Mouse (Mus musculus) cerebellum, adult 9-11 months (tissue): ENCODE results near the gene Nrbp1.

ENCODE experiments used
- DNase-seq: peaks from one replicate; pipeline ENCODE4 v3.0.0; 2022

The Nrbp1 gene

GRCm38 (mm10) chr5:31240637-31241521 is at the start of gene Nrbp1, which contains the start of gene Gm9970:
Nrbp1 (plus strand) TSS chr5:31240864.
Gm9970 (minus strand) TSS chr5:31241232.
- peak; percentile 97 for DNase-seq

GRCm38 (mm10) chr5:31192045-31192938 is 48.4 kb upstream of the Nrbp1 start:
- no peak for DNase-seq

GRCm38 (mm10) chr5:31192939-31193630 is 47.6 kb upstream of the Nrbp1 start, which contains the start of the genes Snx17 and Eif2b4:
Snx17 (plus strand) TSS chr5:31193227.
Eif2b4 (minus strand) TSS chr5:31193430.
- DNase-seq, result peak; percentile 99

DNA sequence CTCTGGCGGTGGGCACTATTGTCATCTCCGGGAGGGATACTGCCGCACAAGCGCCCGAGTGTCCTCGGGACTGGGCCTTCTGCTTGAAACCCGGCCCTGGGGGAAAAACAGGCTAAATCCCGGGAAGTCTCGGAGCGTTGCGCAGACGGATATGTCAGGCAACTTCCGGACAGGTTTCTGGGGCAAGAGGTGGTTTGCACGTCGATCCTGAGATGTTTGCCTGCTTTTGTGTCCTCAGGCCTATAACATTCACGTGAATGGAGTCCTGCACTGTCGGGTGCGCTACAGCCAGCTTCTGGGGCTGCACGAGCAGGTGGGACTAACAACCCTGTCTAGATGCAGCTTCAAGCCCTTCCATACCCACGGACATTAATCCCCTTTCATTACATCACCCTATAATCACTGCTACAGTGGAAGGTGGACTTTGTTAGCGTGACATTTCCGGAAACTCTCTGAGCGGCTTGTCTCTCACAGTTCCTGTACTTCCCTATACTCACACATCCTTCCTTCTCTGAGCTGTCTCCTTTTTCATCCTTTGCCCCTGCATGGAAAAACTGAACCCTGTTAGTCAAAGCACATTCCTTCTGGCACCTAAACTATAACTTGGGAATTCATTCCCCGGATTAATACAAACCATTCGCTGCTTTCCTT is 46.9 kb upstream of the Nrbp1 start:
- DNase-seq, result no peak

GRCm38 (mm10) chr5:31194486-31195485 is 45.9 kb upstream of the Nrbp1 start:
- DNase-seq, result peak; percentile 34

DNA sequence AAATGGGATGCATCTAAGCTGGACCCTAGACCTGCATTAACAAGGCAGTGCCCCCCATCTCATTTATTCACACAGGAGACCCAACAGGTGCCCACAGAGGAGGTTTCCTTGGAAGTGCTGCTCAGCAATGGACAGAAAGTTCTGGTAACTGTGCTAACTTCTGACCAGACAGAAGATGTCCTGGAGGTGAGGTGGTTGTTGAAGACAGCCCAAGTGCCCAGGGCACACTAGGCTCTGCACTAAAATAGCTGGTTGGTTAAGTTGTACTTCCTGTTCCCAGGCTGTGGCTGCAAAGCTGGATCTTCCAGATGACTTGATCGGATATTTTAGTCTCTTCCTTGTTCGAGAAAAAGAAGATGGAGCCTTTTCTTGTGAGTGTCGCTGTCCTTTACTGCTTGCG is 45.0 kb upstream of the Nrbp1 start:
- DNase-seq, result peak; percentile 24

DNA sequence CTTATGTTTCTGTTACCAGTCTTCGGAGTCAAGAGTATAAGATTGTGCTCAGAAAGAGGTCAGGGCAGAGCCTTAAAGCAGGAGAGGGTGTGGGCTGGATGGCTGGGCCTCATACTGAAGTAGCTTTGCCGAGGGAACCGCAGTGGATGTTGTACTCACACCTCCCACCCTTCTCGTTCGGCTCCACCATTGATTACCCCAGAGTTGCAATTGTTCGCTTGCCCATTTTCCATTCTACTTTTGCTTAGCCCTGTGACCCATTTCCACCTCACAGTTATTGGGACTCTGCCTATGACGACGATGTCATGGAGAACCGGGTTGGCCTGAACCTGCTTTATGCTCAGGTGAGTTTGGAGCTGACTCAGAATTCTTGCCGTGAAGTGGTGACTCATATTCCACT is 44.5 kb upstream of the Nrbp1 start:
- DNase-seq, result peak; percentile 21

GRCm38 (mm10) chr5:31197072-31197471 is 43.6 kb upstream of the Nrbp1 start:
- DNase-seq, result no peak

- peak; percentile 38 for DNase-seq
Measured at GRCm38 (mm10) chr5:31198170-31198569, 42.5 kb upstream of the Nrbp1 start.

DNA sequence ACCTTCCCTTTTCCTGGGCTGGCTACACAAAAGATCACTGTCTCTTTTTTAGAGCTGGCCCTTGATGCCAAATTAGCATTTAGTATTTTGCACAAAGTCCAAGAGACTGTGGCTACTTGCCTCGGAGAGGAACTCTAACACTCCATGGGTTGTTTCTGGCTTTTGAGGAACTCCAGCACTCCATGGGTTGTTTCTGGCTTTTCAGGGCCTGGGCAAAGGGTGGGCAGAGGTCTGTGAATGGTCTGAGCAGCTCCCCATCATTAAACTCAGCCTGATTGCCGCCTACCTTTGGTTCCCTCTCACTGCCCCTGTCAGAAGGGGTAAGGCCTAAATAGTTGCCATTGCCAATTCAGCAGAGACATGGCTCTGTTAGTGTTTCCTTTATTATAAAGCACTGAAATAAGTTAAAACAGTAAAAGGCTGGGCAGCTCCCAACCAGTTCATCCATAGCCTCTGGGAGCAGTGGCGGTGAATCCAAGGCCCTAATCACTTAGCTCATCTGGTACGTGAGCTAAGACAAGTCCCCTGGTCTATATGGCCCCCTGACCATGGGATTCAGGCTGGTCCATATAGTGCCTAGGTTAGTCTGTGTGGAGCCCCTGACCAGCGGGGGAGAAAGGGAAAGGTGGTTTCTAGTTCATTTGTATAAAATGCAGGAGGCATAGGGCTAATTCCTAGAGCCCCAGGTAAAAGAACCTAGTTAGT is 41.9 kb upstream of the Nrbp1 start:
- DNase-seq, result no peak

- DNase-seq, result no peak
Measured at GRCm38 (mm10) chr5:31199321-31199892, 41.3 kb upstream of the Nrbp1 start.

- DNase-seq, result peak; percentile 57
Measured at GRCm38 (mm10) chr5:31199893-31200292, 40.8 kb upstream of the Nrbp1 start.

DNA sequence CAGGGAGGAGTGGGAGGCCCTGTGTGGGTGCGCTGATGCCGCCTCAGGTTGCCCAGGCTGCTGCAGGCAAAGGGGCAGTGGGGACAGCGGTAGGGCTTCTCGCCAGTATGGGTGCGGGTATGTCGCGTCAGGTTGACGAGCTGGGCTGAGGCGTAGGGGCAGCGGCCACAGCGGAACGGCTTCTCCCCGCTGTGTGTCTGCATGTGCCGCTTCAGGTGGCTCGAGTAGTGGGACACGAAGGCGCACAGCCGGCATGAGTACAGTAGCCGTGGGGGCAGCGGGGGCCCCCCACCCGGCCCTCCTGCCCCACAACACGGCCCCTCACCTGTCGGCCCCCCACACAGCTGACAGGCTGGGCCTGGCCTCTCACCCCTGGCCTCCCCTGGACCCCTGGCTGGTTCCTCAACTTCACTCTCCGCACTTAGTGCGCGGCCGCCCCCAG is 40.3 kb upstream of the Nrbp1 start:
- DNase-seq, result peak; percentile 68

GRCm38 (mm10) chr5:31201042-31201741 is 39.5 kb upstream of the Nrbp1 start:
- DNase-seq, result no peak

GRCm38 (mm10) chr5:31201742-31202590 is 38.7 kb upstream of the Nrbp1 start, which contains the start of gene Zfp513:
Zfp513 (minus strand) TSS chr5:31202303.
- DNase-seq, result peak; percentile 99

GRCm38 (mm10) chr5:31202933-31203332 is 37.7 kb upstream of the Nrbp1 start:
- peak; percentile 68 for DNase-seq

GRCm38 (mm10) chr5:31203866-31204265 is 36.8 kb upstream of the Nrbp1 start:
- no peak for DNase-seq

- DNase-seq, result no peak
Measured at GRCm38 (mm10) chr5:31204421-31204820, 36.2 kb upstream of the Nrbp1 start.
